Mouse (Mus musculus) heart, embryonic 11.5 days (tissue): ENCODE results near the gene Trim40. TPM values are rescaled to one million over a fixed set of nuclear protein-coding genes. Genes with fewer than 3 reads are reported as not detected.

ENCODE experiments used
- ATAC-seq: fragments of 200-750 bp; cut with Nextera tagmentation; replicated peaks from 2 replicates; pipeline ENCODE4 v1.8.0; 2017; ENCODE audit warnings: moderate library complexity; ENCODE audit not compliant: insufficient number of reproducible peaks, low FRiP score, low TSS enrichment
- H3K27ac ChIP-seq: fragments of 300-500 bp; sonication (generic); 2 replicates; pipeline ENCODE4 v1.5.1; 2014; ENCODE audit warnings: mild to moderate bottlenecking, low read depth, low read length
- H3K27me3 ChIP-seq: fragments of 300-500 bp; sonication (generic); 2 replicates; pipeline ENCODE4 v1.6.1; 2014; ENCODE audit warnings: mild to moderate bottlenecking, low read length, mixed read lengths; ENCODE audit not compliant: control insufficient read depth, insufficient read depth
- H3K36me3 ChIP-seq: fragments of 300-500 bp; sonication (generic); 2 replicates; pipeline ENCODE4 v1.6.1; 2014; ENCODE audit warnings: mild to moderate bottlenecking, low read length, moderate library complexity, mixed read lengths; ENCODE audit not compliant: control insufficient read depth, insufficient read depth
- H3K4me1 ChIP-seq: fragments of 300-500 bp; sonication (generic); 2 replicates; pipeline ENCODE4 v1.6.1; 2014; ENCODE audit warnings: low read length; ENCODE audit not compliant: control insufficient read depth, insufficient read depth
- H3K4me2 ChIP-seq: fragments of 300-500 bp; sonication (generic); 2 replicates; pipeline ENCODE4 v1.6.1; 2014; ENCODE audit warnings: mild to moderate bottlenecking, moderate library complexity
- H3K4me3 ChIP-seq: fragments of 300-500 bp; sonication (generic); 2 replicates; pipeline ENCODE4 v1.5.1; 2014; ENCODE audit warnings: low read depth, low read length
- H3K9ac ChIP-seq: fragments of 300-500 bp; sonication (generic); 2 replicates; pipeline ENCODE4 v1.6.1; 2014; ENCODE audit warnings: mild to moderate bottlenecking, low read depth, low read length, moderate library complexity
- H3K9me3 ChIP-seq: fragments of 300-500 bp; sonication (generic); replicated peaks from 2 replicates; pipeline ENCODE4 v1.6.1; 2016; ENCODE audit warnings: low read length; ENCODE audit not compliant: control insufficient read depth
- WGBS: fragments of 180-500 bp; shearing (Covaris S2); extraction: QIAGEN DNeasy Blood & Tissue Kit; methylation state at CpG from one replicate; pipeline ENCODE4 v1.1.7; 2014; ENCODE audit not compliant: insufficient replicate concordance; 5-methylcytosine and 5-hydroxymethylcytosine counted together
- polyA plus RNA-seq: library from polyadenylated mRNA; unstranded; fragments of >200 nt; fragmentation: Nextera tagmentation; extraction: Ambion mirVana; gene quantifications from 2 replicates; pipeline ENCODE4 v1.2.1, GENCODE M21; 2014

The Trim40 gene
- polyA plus RNA-seq, 1 experiment from 2014 or later, result not detected

- Histone ChIP-seq H3K36me3 (no peaks in the 10 kb centered on the region), H3K4me3 (no peak overlapping the region), H3K4me1 (no peaks in the 10 kb centered on the region), H3K4me2 (no peak overlapping the region), H3K9ac (no peak overlapping the region), H3K27ac (no peak overlapping the region), H3K9me3 (no peaks in the 10 kb centered on the region), H3K27me3 (no peaks in the 10 kb centered on the region; the same call in 1 of the 2 replicates)
- WGBS, result 70% methylated on average over 4 of the region's 4 CpGs
- no peak for ATAC-seq
These were observed 32.8 kb upstream of the Trim40 start for GRCm38 (mm10) chr17:36922715-36923114.

- no peak overlapping the region for H3K9ac ChIP-seq
- no peaks in the 10 kb centered on the region; the same call in 1 of the 2 replicates for H3K27me3 ChIP-seq
- no peak overlapping the region for H3K4me2 ChIP-seq
- H3K36me3 ChIP-seq, result no peaks in the 10 kb centered on the region
- H3K9me3 ChIP-seq, result no peaks in the 10 kb centered on the region
- ATAC-seq, result no peak
- H3K4me1 ChIP-seq, result no peaks in the 10 kb centered on the region
- no peak overlapping the region for H3K4me3 ChIP-seq
- 37% methylated on average over 15 of the region's 15 CpGs for WGBS
- H3K27ac ChIP-seq, result no peak overlapping the region
These were observed 30.3 kb upstream of the Trim40 start for GRCm38 (mm10) chr17:36920239-36920638.

GRCm38 (mm10) chr17:36915076-36915475, 25.2 kb upstream of the Trim40 start:
- no peaks in the 10 kb centered on the region for H3K36me3 ChIP-seq
- WGBS, result 16% methylated on average over 9 of the region's 9 CpGs

GRCm38 (mm10) chr17:36914108-36914507, 24.2 kb upstream of the Trim40 start:
- no peak overlapping the region for H3K9ac ChIP-seq
- no peak for ATAC-seq
- WGBS, result 8% methylated on average over 2 of the region's 2 CpGs

More at GRCm38 (mm10) chr17:36915076-36915475, 25.2 kb upstream of the Trim40 start:
- H3K27ac ChIP-seq, result no peak overlapping the region
- no peaks in the 10 kb centered on the region for H3K27me3 ChIP-seq
- H3K4me3 ChIP-seq, result no peak overlapping the region
- no peak overlapping the region for H3K4me2 ChIP-seq
- H3K9ac ChIP-seq, result no peak overlapping the region
- H3K9me3 ChIP-seq, result no peaks in the 10 kb centered on the region
- no peaks in the 10 kb centered on the region for H3K4me1 ChIP-seq
- ATAC-seq, result no peak

GRCm38 (mm10) chr17:36912031-36912430, 22.1 kb upstream of the Trim40 start:
- no peak for ATAC-seq
- Histone ChIP-seq H3K27ac (no peak overlapping the region), H3K4me3 (no peak overlapping the region), H3K36me3 (no peaks in the 10 kb centered on the region), H3K9ac (no peak overlapping the region), H3K4me1 (no peaks in the 10 kb centered on the region), H3K27me3 (0 out of 2 replicates have a peak, but pooled peaks cover 3% of the 10 kb centered on the region), H3K4me2 (no peak overlapping the region), H3K9me3 (no peaks in the 10 kb centered on the region)
- 63% methylated on average over 2 of the region's 2 CpGs for WGBS

More at GRCm38 (mm10) chr17:36914108-36914507, 24.2 kb upstream of the Trim40 start:
- H3K4me3 ChIP-seq, result no peak overlapping the region
- H3K9me3 ChIP-seq, result no peaks in the 10 kb centered on the region
- no peak overlapping the region for H3K4me2 ChIP-seq
- H3K27me3 ChIP-seq, result 0 out of 2 replicates have a peak, but pooled peaks cover 3% of the 10 kb centered on the region
- H3K36me3 ChIP-seq, result no peaks in the 10 kb centered on the region
- no peak overlapping the region for H3K27ac ChIP-seq
- no peaks in the 10 kb centered on the region for H3K4me1 ChIP-seq

- Histone ChIP-seq H3K27ac (no peak overlapping the region), H3K4me3 (no peak overlapping the region), H3K36me3 (no peaks in the 10 kb centered on the region), H3K4me1 (no peaks in the 10 kb centered on the region), H3K27me3 (0 out of 2 replicates have a peak, but pooled peaks cover 3% of the 10 kb centered on the region), H3K9ac (no peak overlapping the region), H3K4me2 (no peak overlapping the region), H3K9me3 (no peaks in the 10 kb centered on the region)
- WGBS, result 44% methylated on average over 4 of the region's 4 CpGs
- ATAC-seq, result no peak
These were observed 19.9 kb upstream of the Trim40 start for GRCm38 (mm10) chr17:36909802-36910201.

- Histone ChIP-seq H3K4me3 (no peak overlapping the region), H3K4me2 (no peak overlapping the region), H3K27ac (no peak overlapping the region), H3K36me3 (no peaks in the 10 kb centered on the region), H3K9ac (no peak overlapping the region), H3K4me1 (no peaks in the 10 kb centered on the region), H3K27me3 (0 out of 2 replicates have a peak, but pooled peaks cover 3% of the 10 kb centered on the region), H3K9me3 (no peaks in the 10 kb centered on the region)
- ATAC-seq, result no peak; the same call in 1 of the 2 replicates
- whole genome bisulfite sequencing, result 61% methylated on average over 1 of the region's 1 CpGs
These were observed 18.3 kb upstream of the Trim40 start for GRCm38 (mm10) chr17:36908235-36908634.

- WGBS, result 59% methylated on average over 3 of the region's 3 CpGs
These were observed 13.7 kb upstream of the Trim40 start for GRCm38 (mm10) chr17:36903651-36904050.

GRCm38 (mm10) chr17:36900691-36901090, 10.8 kb upstream of the Trim40 start:
- no peak for ATAC-seq
- Histone ChIP-seq H3K4me3 (no peak overlapping the region), H3K27ac (no peak overlapping the region), H3K36me3 (no peaks in the 10 kb centered on the region), H3K9ac (no peak overlapping the region), H3K27me3 (no peaks in the 10 kb centered on the region), H3K4me1 (no peaks in the 10 kb centered on the region), H3K9me3 (no peaks in the 10 kb centered on the region), H3K4me2 (no peak overlapping the region)
- WGBS, result 29% methylated on average over 1 of the region's 1 CpGs

More at GRCm38 (mm10) chr17:36903651-36904050, 13.7 kb upstream of the Trim40 start:
- Histone ChIP-seq H3K4me2 (no peak overlapping the region), H3K4me1 (no peaks in the 10 kb centered on the region), H3K9ac (no peak overlapping the region), H3K27ac (no peak overlapping the region), H3K27me3 (no peaks in the 10 kb centered on the region), H3K4me3 (no peak overlapping the region), H3K9me3 (no peaks in the 10 kb centered on the region), H3K36me3 (no peaks in the 10 kb centered on the region)
- ATAC-seq, result no peak
